Comparison of ENCODE assay signal across 18 mouse cellular contexts in the genomic region with DNA sequence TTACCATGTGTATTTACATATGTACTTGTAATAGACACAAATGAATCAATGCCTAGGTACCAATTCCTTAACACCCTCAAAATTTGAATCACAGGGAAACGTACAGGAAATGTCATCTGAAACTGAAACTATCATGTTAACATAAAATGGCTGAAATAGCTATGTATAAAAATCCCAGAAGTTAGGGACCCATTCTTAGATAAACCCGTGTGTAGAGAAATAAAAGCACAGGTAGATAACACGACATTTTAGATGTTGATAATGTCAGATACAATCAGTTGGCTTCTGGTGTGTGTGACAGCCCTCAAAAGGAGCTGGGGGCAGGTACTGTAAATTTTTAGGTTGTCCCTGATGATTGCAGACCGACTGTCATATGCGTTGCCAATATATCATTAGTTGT.
DNase-seq lines count a peak whose midpoint lies in the region.
"Had no signal": no experiment of that assay in that cellular context is flagged by ENCODE, and none has a peak within 500 bp of the region (broad histone marks: within the 10 kb centered on the region; RNA-seq: fewer than 3 reads in every experiment).

No protein-coding gene starts in this region.

- peaks cover 3% of the 10 kb centered on the region; the same call in 1 of the 2 replicates for H3K36me3 ChIP-seq in splenic B cell, adult 2 months (ENCODE audit: control insufficient read depth, insufficient read depth, low read length, poor library complexity, severe bottlenecking)
- H3K36me3 ChIP-seq: embryonic facial prominence, embryonic 15.5 days; forebrain, embryonic 15.5 days; hindbrain, embryonic 12.5 days; hindbrain, embryonic 15.5 days had no signal

- DNase-seq in CD4-positive helper T cell, adult 2 months (ENCODE audit: low read depth, low spot score), result peak; percentile 50
- peak; percentile 56 for DNase-seq in CD4-positive, CD25-positive, alpha-beta regulatory T cell, adult 2 months (ENCODE audit: low read depth, low spot score)
- DNase-seq in induced T-regulatory cell, adult 2 months (ENCODE audit: low read depth), result peak; percentile 80
- peak; percentile 42 for DNase-seq in splenic B cell, adult 2 months (ENCODE audit: low read depth, low spot score)
- DNase-seq in kidney, adult 8-10 months, result no peak
- no peak for DNase-seq in left cerebral cortex, postnatal 14 days (ENCODE audit: low spot score in 2 of 2)
- DNase-seq: adrenal gland, adult 2 months; adrenal gland, postnatal 14 days; cerebellum, adult 11 months; cerebellum, adult 9-11 months; cerebellum, postnatal 25 days; gastrocnemius, postnatal 25 days; heart, adult 2 months had no signal

- H3K27me3 ChIP-seq in splenic B cell, adult 2 months (ENCODE audit: control insufficient read depth, insufficient read depth, low read length, poor library complexity, severe bottlenecking), result no peaks in the 10 kb centered on the region
- H3K27me3 ChIP-seq: embryonic facial prominence, embryonic 12.5 days; embryonic facial prominence, embryonic 15.5 days; forebrain, embryonic 15.5 days; hindbrain, embryonic 12.5 days; hindbrain, embryonic 15.5 days had no signal

- intact Hi-C loops in left cerebral cortex, postnatal 14 days (cut with DNase I), result no loop called here

Comparison
In these comparisons a context has a peak if more than half of its experiments do, and no peak if none do; other contexts are left out.
1. DNase-seq: peak in CD4-positive helper T cell, adult 2 months (single experiment), CD4-positive, CD25-positive, alpha-beta regulatory T cell, adult 2 months (single experiment), induced T-regulatory cell, adult 2 months (single experiment) and splenic B cell, adult 2 months (single experiment); none in kidney, adult 8-10 months (0 of 2) and left cerebral cortex, postnatal 14 days (0 of 2).